Mouse (Mus musculus) layer of hippocampus, postnatal 10 days (tissue): ENCODE results near the gene Utrn. TPM values are rescaled to one million over a fixed set of nuclear protein-coding genes. Genes with fewer than 3 reads are reported as not detected.

ENCODE experiments used
- DNase-seq, 2 experiments: peaks; one replicate each; pipeline ENCODE4 v3.0.0; 2021; ENCODE audit warnings: low spot score in 2 of 2
- long read RNA-seq: library from polyadenylated mRNA; stranded (forward); transcript quantifications from one replicate; pipeline ENCODE4 v2.0.0, GENCODE M21; 2023
- total RNA-seq, 2 experiments: library from RNA; stranded (reverse); gene quantifications; 2 replicates each; pipeline ENCODE4 v1.2.3; 2021

Utrn gene
- total RNA-seq: 10 to 100 TPM; 33.1 to 33.6 TPM
- long read RNA-seq: 0 reads

GRCm38 (mm10) chr10:12869029-12869671 is at the start of gene Utrn:
Gene Utrn (minus strand): TSS chr10:12869365.
- DNase-seq: peak; percentile 62 to 78

GRCm38 (mm10) chr10:12917626-12918025 is 48.5 kb upstream of the Utrn start:
- DNase-seq: no peak

- DNase-seq: no peak
These were observed 47.2 kb upstream of the Utrn start for GRCm38 (mm10) chr10:12916376-12916775.

- no peak for DNase-seq
These were observed 46.7 kb upstream of the Utrn start for GRCm38 (mm10) chr10:12915826-12916225.

GRCm38 (mm10) chr10:12914203-12914602 is 45.0 kb upstream of the Utrn start:
- DNase-seq: no peak

GRCm38 (mm10) chr10:12911981-12912530 is 42.9 kb upstream of the Utrn start:
- DNase-seq: peak; percentile 23 to 61

GRCm38 (mm10) chr10:12911451-12911850 is 42.3 kb upstream of the Utrn start:
- no peak for DNase-seq

- no peak for DNase-seq
These were observed 40.7 kb upstream of the Utrn start for GRCm38 (mm10) chr10:12909891-12910290.

- DNase-seq: no peak
These were observed 40.0 kb upstream of the Utrn start for GRCm38 (mm10) chr10:12909179-12909578.

GRCm38 (mm10) chr10:12904140-12904528 is 35.0 kb upstream of the Utrn start:
- no peak for DNase-seq

GRCm38 (mm10) chr10:12903440-12904139 is 34.4 kb upstream of the Utrn start:
- DNase-seq: no peak

- no peak for DNase-seq
These were observed 30.7 kb upstream of the Utrn start for GRCm38 (mm10) chr10:12899901-12900300.

- no peak for DNase-seq
These were observed 24.2 kb upstream of the Utrn start for GRCm38 (mm10) chr10:12893339-12893738.

GRCm38 (mm10) chr10:12888373-12888772 is 19.2 kb upstream of the Utrn start:
- no peak for DNase-seq

GRCm38 (mm10) chr10:12887792-12888191 is 18.6 kb upstream of the Utrn start:
- no peak for DNase-seq

- no peak for DNase-seq
These were observed 15.3 kb upstream of the Utrn start for GRCm38 (mm10) chr10:12884308-12884948.

GRCm38 (mm10) chr10:12881911-12882310 is 12.7 kb upstream of the Utrn start:
- DNase-seq: no peak

- DNase-seq: no peak
These were observed 10.1 kb upstream of the Utrn start for GRCm38 (mm10) chr10:12879313-12879695.

- no peak for DNase-seq
These were observed 9.6 kb upstream of the Utrn start for GRCm38 (mm10) chr10:12878661-12879312.

- DNase-seq: no peak
These were observed 7.3 kb upstream of the Utrn start for GRCm38 (mm10) chr10:12876426-12876825.

GRCm38 (mm10) chr10:12875410-12875809 is 6.2 kb upstream of the Utrn start:
- DNase-seq: no peak
